Mouse (Mus musculus) 3T3-L1 (cell line): ENCODE data around the gene Myt1l.

ENCODE experiments used
- DNase-seq: peaks from one replicate; pipeline ENCODE4 v3.0.0-alpha.2; 2015; ENCODE audit warnings: low read depth, low spot score

Myt1l gene

GRCm38 (mm10) chr12:29816130-29816529 is 287.9 kb downstream of the Myt1l start:
- no peak for DNase-seq

GRCm38 (mm10) chr12:29816761-29817160 is 288.6 kb downstream of the Myt1l start:
- no peak for DNase-seq

DNA sequence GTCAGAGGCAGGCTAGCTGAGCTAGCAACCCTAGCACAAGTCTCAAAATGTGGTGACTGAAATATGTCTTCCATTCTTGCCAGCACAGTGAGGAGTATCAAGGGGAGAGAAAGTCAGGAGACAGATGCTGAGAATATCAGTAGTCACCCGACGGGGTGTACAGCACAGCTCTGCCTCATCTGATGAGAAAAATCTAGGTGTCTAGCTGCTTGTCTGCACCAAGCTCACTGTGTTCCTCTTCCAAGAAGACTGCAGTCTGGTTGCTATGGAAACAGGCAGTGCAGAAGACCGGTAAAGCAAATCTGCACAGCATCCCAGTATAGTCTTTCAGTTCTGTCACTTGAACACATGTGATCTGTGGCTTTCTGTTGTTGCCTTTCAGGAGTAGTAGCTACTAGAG is 294.0 kb downstream of the Myt1l start:
- no peak for DNase-seq

GRCm38 (mm10) chr12:29823766-29824417 is 295.7 kb downstream of the Myt1l start:
- DNase-seq, result no peak

GRCm38 (mm10) chr12:29830571-29830970 is 302.4 kb downstream of the Myt1l start:
- no peak for DNase-seq

- DNase-seq, result no peak
These were observed 303.2 kb downstream of the Myt1l start for GRCm38 (mm10) chr12:29831356-29831755.

DNA sequence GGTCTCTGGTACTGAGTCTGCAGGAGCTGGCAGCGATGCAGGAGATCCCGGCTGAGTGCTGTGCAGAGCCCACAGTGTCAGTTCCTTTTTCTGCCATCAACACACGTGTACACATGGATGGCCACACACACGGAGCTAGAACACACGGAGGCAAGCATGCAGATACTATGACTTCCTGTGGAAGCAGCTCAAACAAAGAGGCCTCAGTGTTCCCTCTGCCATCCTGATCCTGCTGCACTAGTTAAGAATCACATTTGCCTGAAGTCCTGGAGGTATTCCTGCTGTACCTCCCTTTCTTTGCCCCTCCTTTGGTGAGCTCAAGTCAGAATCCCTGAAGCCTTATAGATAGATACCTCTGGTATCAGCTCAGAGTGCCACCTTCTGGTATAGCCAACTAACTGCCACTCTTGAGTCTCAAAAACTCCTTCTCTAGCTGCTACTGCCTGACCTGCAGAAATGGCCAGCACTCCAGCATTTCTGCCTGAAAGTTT is 309.2 kb downstream of the Myt1l start:
- peak; percentile 56 for DNase-seq

GRCm38 (mm10) chr12:29838421-29838820 is 310.2 kb downstream of the Myt1l start:
- DNase-seq, result no peak

- no peak for DNase-seq
These were observed 321.8 kb downstream of the Myt1l start for GRCm38 (mm10) chr12:29849936-29850335.

GRCm38 (mm10) chr12:29854151-29854585 is 326.0 kb downstream of the Myt1l start:
- DNase-seq, result no peak

- DNase-seq, result peak; percentile 68
These were observed 326.8 kb downstream of the Myt1l start for GRCm38 (mm10) chr12:29855007-29855406.

DNA sequence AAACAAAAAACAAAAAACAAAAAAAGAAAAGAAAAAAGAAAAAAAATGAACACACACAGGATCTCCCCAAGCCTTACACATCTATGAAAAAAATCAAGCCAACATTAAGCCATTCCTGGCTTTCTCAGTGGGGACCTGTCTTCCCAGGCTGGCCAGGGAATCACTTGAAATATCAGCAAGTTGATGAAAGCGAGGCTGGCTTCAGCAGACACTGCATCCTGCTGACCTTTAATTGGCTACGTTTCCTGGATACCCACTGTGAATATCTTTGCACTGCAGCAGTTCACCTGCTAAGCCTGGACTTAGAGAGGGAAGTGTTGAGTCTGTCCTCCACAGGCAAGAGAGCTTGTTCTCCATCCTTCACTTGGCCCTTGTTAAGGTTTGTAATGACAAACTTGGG is 332.8 kb downstream of the Myt1l start:
- no peak for DNase-seq

DNA sequence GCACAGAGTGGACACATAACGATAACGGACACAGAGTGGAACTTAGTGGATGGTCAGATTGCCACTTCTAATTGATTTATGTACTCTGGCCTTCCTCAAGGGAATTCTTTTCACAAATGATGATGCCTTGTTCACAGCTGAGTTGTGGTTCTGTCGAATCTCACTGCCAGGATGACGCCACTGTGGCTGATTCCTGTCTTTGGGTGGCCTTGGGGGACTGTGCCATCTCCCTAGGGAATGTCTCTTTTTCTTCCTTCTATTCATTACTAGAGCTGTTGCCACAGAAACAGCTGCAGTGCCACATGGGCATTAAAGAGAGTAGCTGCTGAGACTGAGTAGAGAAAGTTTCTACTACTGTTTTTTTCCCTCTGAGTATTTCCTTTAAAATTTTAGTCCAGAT is 340.1 kb downstream of the Myt1l start:
- DNase-seq, result no peak

DNA sequence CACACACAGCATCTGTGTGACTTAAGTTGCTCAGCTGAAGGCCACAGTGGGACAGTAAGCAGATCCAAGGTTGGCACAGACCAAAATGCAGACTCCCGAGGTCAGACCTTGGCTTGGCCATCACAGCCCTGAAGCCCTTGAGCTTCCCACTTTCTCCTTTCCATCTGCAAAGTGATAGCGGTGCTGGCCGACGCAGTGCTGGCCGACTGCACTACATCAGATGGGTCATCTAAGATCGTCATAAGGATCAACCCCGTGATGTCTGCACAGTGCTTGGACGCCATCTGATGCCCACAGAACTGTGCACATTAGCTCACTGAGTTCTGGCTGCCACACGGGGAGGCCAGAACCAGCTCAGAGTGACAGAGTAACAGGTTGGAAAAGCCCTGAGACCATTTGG is 340.6 kb downstream of the Myt1l start:
- DNase-seq, result no peak

GRCm38 (mm10) chr12:29872156-29872815 is 344.1 kb downstream of the Myt1l start:
- DNase-seq, result peak; percentile 44

DNA sequence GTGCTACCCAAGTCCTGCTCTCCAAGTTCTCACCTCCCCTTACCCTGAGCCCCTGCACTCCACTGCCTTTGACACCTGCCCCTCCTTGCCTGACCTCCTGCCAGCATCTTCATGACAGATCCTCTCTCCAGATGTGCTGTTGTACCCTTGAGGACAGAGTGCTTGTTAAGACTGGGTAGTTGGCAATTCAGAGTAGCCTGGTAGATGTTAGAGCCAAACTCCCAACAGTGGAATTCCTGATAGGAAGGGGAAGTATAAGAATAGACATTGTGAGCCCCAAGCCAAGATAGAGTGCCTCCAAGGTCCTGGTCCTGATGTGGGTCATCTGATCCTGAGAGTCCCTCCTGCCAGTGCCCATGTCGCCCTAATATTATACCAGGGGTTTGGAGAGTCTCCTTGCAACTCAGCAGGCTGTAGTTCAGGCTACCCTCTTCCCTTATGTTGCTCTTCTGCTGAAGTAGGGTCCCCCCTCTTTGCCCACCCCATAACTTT is 345.1 kb downstream of the Myt1l start:
- no peak for DNase-seq

- no peak for DNase-seq
These were observed 349.8 kb downstream of the Myt1l start for GRCm38 (mm10) chr12:29877977-29878376.

- peak; percentile 65 for DNase-seq
These were observed 354.9 kb downstream of the Myt1l start for GRCm38 (mm10) chr12:29882871-29883617.

- no peak for DNase-seq
These were observed 356.2 kb downstream of the Myt1l start for GRCm38 (mm10) chr12:29884376-29884775.

GRCm38 (mm10) chr12:29894669-29895068 is 366.5 kb downstream of the Myt1l start:
- DNase-seq, result peak; percentile 70

DNA sequence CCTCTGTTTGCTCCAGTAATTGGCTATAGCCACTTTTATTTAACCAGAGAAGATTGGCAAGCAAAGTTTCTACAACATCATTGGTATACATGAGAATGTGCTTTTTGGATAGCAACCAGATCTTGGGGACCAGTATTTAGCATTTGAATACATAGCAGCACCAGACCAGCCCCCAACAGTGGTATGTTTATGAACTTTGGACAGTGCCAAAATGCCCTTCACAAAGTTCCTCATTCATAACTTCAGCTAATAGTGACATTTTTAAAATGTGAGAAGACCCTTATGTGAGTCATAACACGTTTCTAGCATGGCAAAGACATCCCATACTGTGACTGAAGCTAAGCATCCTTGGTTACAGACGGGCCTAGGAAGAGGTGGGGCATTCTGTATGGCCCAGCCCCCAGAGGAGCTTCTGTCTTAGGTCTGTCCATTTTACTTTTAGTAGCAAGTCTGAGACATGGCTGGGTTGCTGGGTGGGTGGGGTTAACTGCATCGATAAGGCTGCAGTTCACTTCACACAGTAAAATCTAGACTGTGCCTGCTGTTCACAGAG is 369.4 kb downstream of the Myt1l start:
- DNase-seq, result no peak
